Mouse (Mus musculus): ENCODE results near the gene D230025D16Rik. TPM values are rescaled to one million over a fixed set of nuclear protein-coding genes. Genes with fewer than 3 reads are reported as not detected.
"Not testable (repeated sequence)": the region's sequence is repeated elsewhere in the genome, so short reads cannot be mapped to it uniquely, and the experiment has no call there.

D230025D16Rik gene
- total RNA-seq (2021), result 10 to 100 TPM; 13.5 to 24.2 TPM
- long read RNA-seq, experiment 1, transcript D230025D16Rik-201 (16 exons, 2,916 nt), result major isoform, 7 of 12 reads
- long read RNA-seq, experiment 1, partial matches to known transcripts, result 0 of 12 reads
- long read RNA-seq, experiment 1, other reads (novel, unspliced or antisense), result 5 of 12 reads
- long read RNA-seq, experiment 2, transcript D230025D16Rik-201 (16 exons, 2,916 nt), result major isoform, 15 of 19 reads
- long read RNA-seq, experiment 2, partial matches to known transcripts, result 0 of 19 reads
- long read RNA-seq, experiment 2, other reads (novel, unspliced or antisense), result 3 of 19 reads

DNA sequence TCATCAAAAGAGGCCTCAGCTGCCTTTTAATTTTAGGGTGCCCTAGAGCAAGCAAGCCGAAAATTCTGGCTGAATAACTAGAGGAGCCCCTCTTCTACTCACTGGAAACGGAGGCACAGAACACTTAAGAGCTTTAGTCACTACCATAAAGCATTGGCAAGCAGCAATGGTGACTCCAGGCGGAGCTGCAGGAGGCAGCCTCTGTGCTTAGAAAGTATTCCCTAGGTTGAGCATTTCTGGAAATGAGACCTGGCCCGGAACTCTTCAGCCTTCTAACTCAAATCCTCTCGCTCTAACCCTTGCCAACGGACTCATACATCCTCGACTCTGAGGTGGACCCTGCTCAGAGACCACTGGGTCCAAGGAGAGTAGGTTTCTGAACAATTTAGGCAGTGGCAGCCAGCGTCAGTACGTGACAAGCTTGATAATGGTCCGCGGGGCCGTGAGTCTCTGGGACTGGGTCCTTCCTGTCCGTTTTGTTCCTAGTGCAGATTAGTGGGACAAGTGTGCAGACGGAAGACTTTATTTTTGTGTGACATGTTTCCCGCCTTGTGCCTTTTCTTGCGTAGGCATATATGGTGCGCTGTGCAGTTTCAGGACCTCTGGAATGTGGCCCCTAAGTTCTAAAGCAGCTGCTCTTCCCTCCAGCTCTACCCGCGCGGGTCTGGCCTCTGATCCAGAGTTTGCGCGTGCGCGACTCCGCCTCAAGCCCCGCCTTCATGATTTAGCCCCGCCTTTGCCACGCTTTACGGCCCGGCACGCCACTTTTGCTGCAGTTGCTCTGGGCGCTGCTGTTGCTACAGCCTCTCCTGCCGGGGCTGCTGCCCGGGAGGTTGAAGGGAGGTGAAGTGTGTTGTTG is at the start of gene D230025D16Rik:
D230025D16Rik (plus strand) TSS at position 733 of the 859 bp plus-strand sequence.
- peak; percentile 92 for DNase-seq

DNA sequence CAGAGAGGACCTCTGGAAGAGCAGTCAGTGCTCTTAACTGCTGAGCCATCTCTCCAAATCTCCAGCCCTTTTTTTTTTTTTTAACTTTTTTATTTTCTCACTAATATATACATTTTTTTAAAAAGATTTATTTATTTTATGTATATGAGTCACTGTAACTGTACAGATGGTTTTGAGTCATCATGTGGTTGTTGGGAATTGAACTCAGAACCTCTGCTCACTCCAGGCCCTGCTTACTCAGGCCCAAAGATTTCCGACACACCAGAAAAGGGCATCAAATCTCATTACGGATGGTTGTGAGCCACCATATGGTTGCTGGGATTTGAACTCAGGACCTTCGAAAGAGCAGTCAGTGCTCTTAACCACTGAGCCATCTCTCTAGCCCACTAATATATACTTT is 49.7 kb upstream of the D230025D16Rik start:
- not testable (repeated sequence) for DNase-seq

DNA sequence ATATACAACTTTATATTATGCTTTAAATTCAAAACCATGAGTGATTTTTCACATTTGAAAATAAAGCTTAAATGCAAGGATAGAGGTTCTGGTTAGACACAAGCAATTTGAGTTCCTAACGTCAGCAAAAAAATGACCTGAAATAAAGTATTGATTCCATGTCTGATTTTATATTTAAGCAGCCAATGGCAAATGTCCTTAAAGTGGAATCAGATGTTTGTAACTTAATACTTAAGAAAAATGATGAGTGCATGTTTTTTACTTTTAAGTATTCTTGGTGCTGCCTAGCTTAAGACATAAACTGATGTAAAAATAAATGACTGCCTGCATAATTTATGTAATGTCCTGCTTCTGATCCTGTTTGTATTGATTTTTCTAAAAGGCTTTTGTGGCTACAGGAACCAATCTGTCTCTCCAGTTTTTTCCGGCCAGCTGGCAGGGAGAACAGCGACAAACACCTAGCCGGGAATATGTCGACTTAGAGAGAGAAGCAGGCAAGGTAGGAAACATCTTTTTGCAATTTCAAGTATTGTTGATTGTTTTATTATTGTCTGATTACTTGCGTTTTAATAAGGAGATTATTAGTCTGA is 46.6 kb upstream of the D230025D16Rik start:
- DNase-seq, result no peak

DNA sequence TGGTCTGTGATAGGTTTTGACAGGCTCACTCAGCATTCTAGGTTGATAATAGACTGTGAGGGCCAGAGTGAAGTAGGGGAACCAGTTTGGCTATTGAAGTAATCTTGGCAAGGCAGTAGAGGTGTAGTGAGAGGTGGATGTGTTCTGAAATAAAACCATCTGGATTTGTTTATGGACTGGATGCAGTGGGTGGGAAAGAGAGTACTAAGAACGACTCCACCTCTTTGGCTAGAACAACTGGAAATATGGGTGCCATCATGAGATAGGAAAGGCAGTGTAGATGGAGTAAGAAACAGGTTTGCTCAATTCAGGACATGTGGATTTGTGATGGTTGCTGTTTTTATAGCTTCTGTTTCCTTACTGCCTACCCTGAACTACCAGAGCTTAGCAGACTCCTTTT is 42.7 kb upstream of the D230025D16Rik start:
- DNase-seq, result no peak

DNA sequence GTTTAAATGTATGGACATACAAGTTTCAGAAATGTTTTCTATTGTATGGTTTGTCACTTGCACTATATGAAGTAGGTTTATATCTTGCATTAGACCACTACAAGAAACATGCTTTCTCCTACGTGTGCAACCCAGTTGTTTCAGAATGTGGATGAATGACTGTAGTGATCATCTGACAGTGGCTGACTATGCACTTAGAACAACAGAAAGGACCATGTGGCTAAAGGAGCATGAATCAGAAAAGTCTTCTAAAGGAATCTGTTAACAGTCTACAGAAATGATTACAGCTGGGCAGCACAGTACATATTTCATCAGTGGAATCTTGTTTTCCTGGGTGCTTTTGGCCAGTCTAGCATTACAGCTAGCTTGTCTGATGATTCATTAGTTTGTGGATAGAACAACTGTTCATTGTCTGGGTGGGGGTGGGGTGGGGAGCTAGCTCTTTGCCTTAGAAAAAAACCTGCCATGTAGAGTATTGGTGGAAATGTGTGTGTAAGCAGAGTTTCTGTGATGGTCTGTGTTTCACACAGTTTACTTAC is 38.4 kb upstream of the D230025D16Rik start:
- no peak for DNase-seq

DNA sequence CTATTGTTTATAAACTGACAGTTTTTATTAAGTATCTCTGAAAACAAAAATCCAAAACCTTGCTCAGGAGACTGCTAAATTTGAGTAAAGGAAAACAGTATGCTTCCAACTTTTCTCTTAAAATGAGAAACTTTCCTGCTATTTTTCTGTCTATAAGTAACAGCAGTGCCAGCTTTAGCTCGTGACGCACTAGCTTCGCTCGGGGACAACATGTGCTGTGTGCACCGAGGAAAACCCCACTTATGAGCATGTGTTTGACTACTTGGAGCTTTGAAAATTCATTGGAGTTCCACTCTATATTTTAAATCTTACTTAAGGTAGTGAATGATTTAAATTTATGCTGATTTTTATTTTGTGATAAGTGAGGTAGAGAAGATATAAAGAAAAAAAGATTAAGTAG is 32.8 kb upstream of the D230025D16Rik start:
- DNase-seq, result no peak

DNA sequence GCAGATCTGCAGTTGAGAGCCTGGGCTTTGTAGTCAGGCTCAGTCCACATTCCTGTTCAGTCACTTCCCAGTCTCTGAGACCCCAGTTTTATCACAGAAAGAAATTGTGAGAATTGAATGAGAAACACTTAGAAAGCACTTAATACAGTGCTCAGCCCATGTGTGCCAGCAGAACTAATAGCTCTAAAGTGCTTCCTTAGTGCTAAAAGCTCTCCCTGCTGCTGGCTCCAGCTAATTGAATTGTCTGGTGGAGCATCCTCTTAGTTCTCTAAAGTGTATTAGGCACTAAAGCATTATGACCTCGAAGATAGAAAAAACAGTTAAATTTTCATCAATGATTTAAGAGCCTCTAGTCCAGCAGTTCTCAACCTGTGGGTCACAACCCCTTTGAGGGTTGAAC is 19.2 kb upstream of the D230025D16Rik start:
- DNase-seq, result no peak

DNA sequence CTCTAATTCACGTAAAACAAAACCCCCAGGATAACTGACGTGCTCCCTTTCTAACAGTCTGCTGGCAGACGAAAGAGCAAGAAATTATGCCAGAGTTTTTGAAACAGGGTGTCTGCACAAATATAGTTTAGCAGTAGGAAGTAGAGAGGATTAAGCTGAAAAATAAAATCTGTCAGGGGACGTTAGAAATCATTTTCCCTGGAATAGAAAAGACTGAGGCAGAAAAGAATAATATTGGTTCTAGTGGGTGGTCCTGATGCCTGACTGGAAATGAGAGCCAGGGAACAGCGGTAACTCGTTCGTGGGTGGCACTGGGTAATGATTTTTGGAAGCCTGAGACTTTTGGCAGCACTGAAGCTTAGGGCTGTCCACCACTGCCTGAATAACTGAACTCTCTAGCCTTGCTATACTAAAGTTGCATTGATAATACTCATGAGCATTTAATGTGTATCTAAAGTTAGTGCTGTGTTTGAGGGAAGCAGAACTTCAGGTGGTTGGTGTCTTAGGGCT is 18.1 kb upstream of the D230025D16Rik start:
- DNase-seq, result no peak

DNA sequence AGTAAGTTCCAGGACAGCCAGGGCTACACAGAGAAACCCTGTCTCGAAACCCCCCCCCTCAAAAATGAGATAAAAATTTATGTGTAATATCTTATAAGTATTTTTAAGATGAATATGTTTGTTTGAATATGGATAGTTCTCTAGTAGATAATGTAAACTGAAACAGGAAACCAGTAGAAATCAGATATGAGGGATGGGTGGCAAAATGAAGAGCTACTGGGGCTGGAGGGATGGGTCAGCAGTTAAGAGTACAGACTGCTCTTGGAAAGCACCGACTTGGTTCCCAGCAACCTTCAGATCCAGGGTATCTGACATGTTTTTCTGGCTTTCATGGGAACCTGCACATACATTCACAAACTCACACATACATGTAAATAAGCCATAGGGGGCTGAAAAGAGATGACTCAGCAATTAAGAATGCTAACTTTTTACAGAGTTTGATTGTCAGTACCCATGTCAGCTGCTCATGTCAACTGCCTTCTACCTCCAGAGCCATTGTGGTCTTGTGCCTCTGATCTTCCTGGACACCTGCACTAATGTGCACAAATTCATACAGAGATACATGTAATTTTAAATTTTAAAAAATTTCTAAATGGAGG is 17.2 kb upstream of the D230025D16Rik start:
- DNase-seq, result no peak

DNA sequence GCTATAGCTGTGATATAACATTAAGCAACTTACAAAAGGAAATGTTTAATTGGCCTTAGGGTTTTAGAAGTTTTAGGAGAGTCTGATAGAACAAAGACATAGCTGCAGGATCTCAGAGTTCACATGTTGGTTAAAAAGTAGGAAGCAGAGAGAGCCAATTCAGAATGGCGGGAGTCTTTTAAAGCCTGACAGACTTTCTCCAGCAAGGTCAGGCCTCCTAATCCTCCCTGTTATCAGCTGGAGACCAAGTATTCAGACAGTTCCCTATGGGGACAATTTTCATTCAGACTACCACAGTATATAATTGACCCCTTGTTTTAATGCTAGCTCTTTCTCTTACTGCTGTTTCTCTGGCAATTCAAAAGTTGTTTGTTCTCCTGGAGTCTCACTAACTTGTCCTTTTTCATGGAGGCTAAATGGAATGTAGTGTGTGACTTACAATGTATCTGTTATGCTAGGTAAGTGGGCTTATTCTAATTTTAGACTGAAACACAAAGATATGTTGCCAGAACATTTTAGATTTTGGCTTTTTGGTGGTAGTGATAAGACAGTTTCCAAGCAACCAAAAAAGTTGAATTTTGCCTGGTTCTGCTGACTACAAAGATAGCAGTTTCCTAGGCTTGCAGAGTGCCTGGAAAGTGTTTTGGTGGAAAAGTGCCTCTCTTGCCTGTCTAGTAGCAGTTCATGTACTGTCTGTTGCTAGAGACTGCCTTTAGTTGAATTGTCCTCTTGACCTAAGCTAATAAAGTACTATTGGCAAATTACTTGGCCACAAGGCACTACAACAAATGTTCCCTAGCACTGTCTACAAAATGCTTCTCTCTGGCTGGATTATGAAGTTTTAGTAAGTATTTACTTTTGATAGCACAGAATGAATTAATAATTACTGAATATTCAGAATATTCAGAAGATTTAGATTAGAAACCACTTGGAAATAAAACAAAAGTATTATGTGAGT is 15.5 kb upstream of the D230025D16Rik start:
- no peak for DNase-seq

DNA sequence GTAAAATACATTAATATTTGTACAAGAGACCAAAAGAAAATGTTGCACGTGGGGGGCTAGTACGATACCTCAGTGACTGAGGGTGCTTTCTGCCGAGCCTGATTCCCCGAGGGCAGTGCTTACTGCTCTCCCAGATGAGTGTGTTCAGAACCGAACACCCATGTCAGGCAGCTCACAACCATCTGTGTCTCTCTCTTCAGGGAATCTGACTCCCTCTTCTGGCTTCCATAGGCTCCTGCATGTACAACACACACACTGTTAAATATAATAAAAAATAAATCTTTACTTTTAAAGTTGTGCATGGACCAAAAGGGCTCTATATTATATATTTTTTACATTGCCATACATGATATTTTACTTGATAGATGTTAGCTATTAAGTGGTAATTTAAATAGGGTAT is 10.8 kb upstream of the D230025D16Rik start:
- DNase-seq, result no peak

DNA sequence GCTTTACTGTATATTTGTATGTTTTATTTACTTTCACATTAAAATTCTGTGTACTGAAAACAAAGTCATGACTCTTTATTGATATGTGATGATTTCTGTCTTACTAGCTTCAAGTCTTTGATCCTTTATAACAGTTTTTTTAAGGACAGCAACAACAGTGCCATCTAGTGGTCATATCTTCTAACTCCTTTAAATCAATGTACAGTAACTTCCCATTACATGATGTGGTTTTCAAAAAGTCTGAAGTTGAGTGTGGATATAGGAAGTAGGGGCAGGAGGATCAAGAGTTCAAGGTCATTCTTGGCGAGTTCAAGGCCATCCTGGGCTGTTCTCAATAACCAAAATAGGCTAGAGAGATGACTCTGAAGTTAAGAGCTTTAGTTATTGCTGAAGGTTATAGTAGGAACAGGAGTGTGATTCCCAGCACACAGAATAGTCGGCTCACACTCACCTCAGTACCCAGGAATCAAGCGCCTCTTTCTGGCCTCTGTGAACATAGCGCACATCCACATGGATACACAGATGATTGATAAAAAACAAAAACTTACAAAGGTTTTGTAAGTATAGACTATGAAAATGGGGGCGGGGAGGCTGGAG is 6.9 kb upstream of the D230025D16Rik start:
- no peak for DNase-seq

DNA sequence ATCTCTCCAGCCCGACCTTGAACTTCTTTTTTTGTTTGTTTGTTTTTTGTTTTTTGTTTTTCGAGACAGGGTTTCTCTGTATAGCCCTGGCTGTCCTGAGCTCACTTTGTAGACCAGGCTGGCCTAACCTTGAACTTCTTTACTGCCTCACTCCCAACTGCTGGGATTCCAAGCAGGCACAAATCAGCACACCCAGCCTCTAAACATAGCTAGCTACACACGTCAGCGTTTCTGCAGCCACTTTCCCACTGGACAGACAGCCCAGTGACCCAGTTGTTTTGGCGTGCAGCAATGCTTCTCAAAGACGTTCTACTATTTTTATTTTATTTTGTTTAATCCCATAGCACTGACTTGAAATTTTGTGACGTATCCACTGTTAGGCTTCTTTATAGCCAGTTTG is 1.1 kb upstream of the D230025D16Rik start:
- DNase-seq, result peak; percentile 21

DNA sequence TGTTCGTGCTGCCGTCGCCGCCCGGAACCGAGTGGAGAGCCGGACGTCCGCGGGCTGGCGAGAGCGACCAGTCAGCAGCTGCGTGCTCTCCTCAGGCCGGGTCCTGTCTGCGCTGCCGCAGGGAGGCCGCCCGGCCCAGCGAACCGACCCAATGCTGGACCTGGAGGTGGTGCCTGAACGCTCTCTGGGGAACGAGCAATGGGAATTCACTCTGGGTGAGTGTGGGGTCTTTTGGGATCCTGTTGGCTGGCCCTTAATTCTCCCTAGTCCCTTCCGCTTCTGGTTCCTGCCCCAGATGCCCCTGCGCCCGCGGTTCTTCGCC is 288 bp downstream of the D230025D16Rik start:
- DNase-seq, result no peak

DNA sequence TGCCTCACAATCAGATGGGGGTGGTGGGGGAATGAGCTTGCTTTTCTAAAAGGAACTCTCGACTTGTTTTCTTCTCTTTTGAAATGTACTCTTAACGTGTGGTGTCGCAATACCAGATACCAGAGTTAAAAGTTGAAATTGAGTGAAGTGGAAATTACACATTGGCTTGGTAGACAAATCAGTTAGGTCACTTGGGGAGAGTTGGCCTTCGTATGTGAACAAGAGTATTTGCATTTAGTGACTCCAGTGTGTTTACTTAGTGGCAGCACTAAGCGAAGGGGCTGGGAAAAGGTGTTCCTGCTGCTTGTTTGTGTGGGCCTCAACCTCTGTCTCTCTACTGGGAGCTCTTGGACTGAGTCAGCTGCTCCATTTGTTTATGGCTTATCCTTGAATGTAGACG is 972 bp downstream of the D230025D16Rik start:
- no peak for DNase-seq

DNA sequence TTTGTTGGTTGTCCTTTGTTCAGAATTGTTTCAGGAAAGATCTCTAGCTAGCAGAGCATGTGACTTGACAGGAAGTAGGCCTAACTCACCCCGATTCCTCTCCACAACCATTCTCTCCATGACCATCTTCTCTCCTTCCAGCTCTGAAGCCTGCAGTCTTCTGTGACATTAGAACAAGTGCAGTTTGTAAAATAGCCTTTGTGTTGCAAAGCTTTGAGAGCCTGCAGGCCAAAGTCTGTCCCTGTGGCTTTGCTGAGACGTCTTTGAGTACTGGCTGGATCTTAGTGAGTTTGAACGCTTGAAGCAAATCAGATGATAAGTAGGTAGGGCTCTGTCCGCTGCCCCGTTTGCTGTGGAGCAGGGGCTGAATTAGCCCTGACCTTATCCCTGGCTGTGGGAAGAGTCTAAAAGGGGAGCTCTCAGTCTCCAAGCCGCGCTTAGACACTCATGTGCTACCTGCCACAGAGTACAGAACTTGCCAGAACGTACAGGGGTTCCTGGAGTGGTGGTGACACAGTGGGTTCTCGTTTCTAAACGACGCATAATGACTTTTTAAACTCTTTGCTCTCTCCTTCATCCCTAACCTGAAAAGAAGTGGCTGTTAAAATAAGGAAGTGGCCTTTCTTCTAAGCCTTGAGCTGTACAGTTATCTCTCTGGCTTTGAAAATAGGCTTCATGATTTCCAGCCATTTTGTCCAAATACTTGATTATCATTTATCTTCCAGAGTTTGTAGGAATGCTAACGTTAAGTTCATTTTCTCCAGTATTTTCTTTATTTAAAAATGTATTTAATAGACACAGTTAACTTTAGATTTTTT is 6.8 kb downstream of the D230025D16Rik start:
- no peak for DNase-seq

DNA sequence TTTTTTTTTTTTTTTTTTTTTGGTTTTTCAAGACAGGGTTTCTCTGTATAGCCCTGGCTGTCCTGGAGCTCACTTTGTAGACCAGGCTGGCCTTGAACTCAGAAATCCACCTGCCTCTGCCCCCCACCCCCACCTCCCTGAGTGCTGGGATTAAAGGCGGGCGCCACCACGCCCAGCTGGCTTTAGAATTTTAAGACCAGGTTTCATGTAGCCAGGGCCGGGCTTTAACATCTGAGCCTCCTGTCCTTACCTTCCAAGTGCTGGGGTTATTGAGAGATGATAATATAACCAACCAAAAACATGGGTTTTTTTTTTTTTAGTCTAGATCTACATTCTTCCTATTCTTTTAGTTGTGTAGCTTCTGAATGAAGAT is 7.4 kb downstream of the D230025D16Rik start:
- not testable (repeated sequence) for DNase-seq

DNA sequence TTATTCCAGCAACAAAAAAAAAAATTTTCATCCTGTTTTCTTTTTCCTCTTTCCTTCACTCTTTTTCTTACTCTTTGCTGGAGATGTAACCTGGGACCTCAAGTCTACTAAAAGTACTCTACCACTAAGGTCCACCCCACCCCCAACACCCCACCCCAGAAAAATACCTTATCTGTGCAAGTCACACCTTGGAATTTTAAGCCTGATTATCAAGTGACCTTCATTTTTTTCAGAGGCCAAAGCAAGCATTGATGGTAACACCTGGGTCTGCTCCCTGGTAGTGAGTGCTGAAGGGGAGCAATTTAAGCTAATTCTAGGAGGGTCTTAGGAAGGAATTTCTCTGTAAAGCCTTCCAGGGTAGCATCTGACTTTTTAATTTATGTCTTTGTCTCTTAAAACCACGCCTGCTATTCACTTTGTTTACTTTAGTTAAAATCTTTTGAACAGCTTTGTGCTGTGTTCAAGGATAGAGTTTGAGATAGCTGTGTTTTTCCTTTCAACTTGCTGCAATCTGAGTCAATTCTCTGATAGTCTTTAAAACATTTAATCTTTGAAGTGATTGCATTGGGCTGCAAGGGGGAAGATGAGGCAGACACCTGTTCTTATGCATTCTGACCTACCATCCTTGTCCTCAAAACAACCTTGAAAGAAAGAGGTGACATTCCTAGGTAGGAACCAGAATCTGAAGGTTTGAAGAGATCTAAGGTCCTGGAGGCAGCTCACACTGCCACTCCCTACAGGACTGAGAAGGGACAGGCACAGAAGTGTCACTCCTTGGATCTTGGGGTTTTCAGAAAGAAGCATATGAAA is 8.4 kb downstream of the D230025D16Rik start:
- no peak for DNase-seq

DNA sequence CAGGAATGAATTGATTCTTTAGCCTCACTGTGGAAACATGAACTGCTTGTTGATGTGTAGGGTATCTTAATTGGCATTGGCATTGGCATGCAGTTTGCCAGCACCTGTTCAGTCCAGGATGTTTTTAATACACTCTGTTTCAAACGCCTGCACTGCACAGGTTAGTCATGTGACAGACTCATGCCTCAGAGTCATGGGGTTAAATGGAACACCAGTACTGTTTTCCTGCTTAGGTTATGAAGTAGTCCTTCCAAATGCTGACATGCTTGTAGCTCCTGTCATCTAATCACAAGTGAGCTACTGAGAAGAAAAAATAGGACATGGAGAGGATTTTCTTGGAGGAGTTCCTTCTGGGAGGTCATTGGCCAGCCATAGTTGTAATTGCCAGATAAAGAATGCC is 10.3 kb downstream of the D230025D16Rik start:
- DNase-seq, result no peak

All from gastrocnemius, postnatal 25 days (tissue).